ENCODE assay signal across 8 mouse cellular contexts in the genomic region with DNA sequence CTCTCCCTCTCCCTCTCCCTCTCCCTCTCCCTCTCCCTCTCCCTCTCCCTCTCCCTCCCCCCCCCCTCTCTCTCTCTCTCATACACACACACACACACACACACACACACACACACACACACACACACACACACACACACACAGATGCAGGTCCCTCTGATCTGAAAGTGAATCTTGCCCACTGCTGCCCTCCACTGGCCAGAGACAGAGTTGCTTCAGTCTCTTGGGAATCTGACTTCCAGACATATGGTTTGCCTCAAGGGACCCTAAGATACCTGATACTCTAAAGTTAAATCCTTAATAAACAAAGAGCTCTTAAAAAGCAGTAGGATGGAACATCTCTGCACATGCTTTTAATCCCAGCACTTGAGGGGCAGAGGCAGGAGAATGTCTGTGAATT. TPM values are rescaled to one million over a fixed set of nuclear protein-coding genes. Genes with fewer than 3 reads are reported as not detected.
DNase-seq lines count a peak whose midpoint lies in the region; TF ChIP-seq lines count a peak whose summit lies in the region.
"Not testable (repeated sequence)": the region's sequence is repeated elsewhere in the genome, so short reads cannot be mapped to it uniquely, and the experiment has no call there.

No protein-coding gene starts in this region.

- not testable (repeated sequence) for H3K36me3 ChIP-seq in C2C12 (ENCODE audit: control insufficient read depth, insufficient read depth); liver, adult 2 months (ENCODE audit: control insufficient read depth, insufficient read depth, low read length); testis, adult 2 months (ENCODE audit: control insufficient read depth, insufficient read depth, low read length)

- DNase-seq in adrenal gland, postnatal 14 days, result peak; percentile 90
- peak; percentile 87 for DNase-seq in embryo, embryonic 10.5 days (ENCODE audit: low spot score)
- DNase-seq in heart, adult 18-20 months, result peak; percentile 40 to 81
- DNase-seq in kidney, postnatal 14 days, result peak; percentile 86
- DNase-seq in liver, adult 2 months (ENCODE audit: extremely low read depth, low read depth, low spot score), result peak; percentile 49
- peak; percentile 41 for DNase-seq in ovary, postnatal 10 days (ENCODE audit: low spot score)

- not testable (repeated sequence) for H3K79me2 ChIP-seq in C2C12 (ENCODE audit: control insufficient read depth, insufficient read depth); liver, adult 2 months (ENCODE audit: control insufficient read depth, insufficient read depth, low read length)

- not testable (repeated sequence) for H3ac ChIP-seq in C2C12 (ENCODE audit: control insufficient read depth, insufficient read length, low read depth)

- not testable (repeated sequence) for H3K27ac ChIP-seq in liver, adult 2 months (replicated peaks; ENCODE audit: insufficient read depth, low read depth, low read length); testis, adult 2 months (ENCODE audit: control insufficient read depth, insufficient read depth, low read depth, low read length)

- H3K4me3 ChIP-seq in C2C12 (ENCODE audit: insufficient read depth, poor library complexity, severe bottlenecking); liver, adult 2 months (ENCODE audit: insufficient read depth, low read depth, low read length); testis, adult 2 months (ENCODE audit: control insufficient read depth, low read depth, low read length): not testable (repeated sequence)

- TF ChIP-seq POLR2A in liver, adult 2 months (IDR thresholded peaks at IDR 0.05; ENCODE audit: extremely low read depth, insufficient read depth, low read length); testis, adult 2 months (IDR thresholded peaks at IDR 0.05; ENCODE audit: control insufficient read depth, low read depth, low read length): not testable (repeated sequence)

- H3K4me1 ChIP-seq in liver, adult 2 months (ENCODE audit: control insufficient read depth, insufficient read depth, low read length); testis, adult 2 months (ENCODE audit: control insufficient read depth, insufficient read depth, low read length): not testable (repeated sequence)

- not testable (repeated sequence) for H3K9ac ChIP-seq in liver, adult 2 months (ENCODE audit: low read depth, low read length)

- TF ChIP-seq CTCF in C2C12 (IDR thresholded peaks at IDR 0.05; ENCODE audit: control insufficient read depth, insufficient read depth, insufficient read length), result peak; percentile 30
- TF ChIP-seq CTCF in liver, adult 2 months (IDR thresholded peaks at IDR 0.05; ENCODE audit: low read depth, low read length), result peak; percentile 74
- TF ChIP-seq CTCF in testis, adult 2 months (IDR thresholded peaks at IDR 0.05; ENCODE audit: control insufficient read depth, insufficient read depth, insufficient replicate concordance, low read depth, low read length), result peak; percentile 52; the same call in 1 of the 2 replicates

- H3K79me3 ChIP-seq in C2C12 (ENCODE audit: low read depth), result not testable (repeated sequence)

- H3K27me3 ChIP-seq in C2C12 (ENCODE audit: control insufficient read depth, insufficient read depth, insufficient read length); liver, adult 2 months (ENCODE audit: control insufficient read depth, insufficient read depth, low read length); testis, adult 2 months (ENCODE audit: control insufficient read depth, insufficient read depth, low read length): not testable (repeated sequence)

RNA-seq across cellular contexts. Expression of a gene that starts 25.2 kb away (rescaled TPM):
- polyA plus RNA-seq in C2C12 (2012; fragmentation: generic; extraction: Trizol), result 0.87 TPM
- total RNA-seq in adrenal gland, postnatal 14 days (2021), result 10.0 and 11.0 TPM in 2 replicates
- 1 to 10 TPM; 1.1 to 1.3 TPM for total RNA-seq in heart, adult 18-20 months (2021)
- 0.28 and 0.34 TPM in 2 replicates for total RNA-seq in liver, adult 2 months (2014; rRNA removed)
- 0.67 and 1.0 TPM in 2 replicates for polyA plus RNA-seq in liver, adult 2 months (2012; rRNA removed)
- 5.8 and 6.6 TPM in 2 replicates for polyA plus RNA-seq in testis, adult 2 months (2012; rRNA removed)

RNA-seq across cellular contexts. Expression of a gene that starts 52.4 kb away (rescaled TPM):
- polyA plus RNA-seq in C2C12 (2012; fragmentation: generic; extraction: Trizol), result 9.9 TPM
- 32.2 and 39.1 TPM in 2 replicates for total RNA-seq in adrenal gland, postnatal 14 days (2021)
- 1 to 10 TPM; 9.9 TPM for total RNA-seq in heart, adult 18-20 months (2021)
- 0.83 and 0.87 TPM in 2 replicates for total RNA-seq in liver, adult 2 months (2014; rRNA removed)
- polyA plus RNA-seq in liver, adult 2 months (2012; rRNA removed), result 5.7 and 6.2 TPM in 2 replicates
- 16.0 and 16.5 TPM in 2 replicates for polyA plus RNA-seq in testis, adult 2 months (2012; rRNA removed)
